Mouse (Mus musculus) central nervous system, embryonic 18 days (tissue): Measurements from ENCODE around the gene Cops4. TPM values are rescaled to one million over a fixed set of nuclear protein-coding genes. Genes with fewer than 3 reads are reported as not detected.

ENCODE experiments used
- polyA plus RNA-seq: library from polyadenylated mRNA; depleted of rRNA; stranded (reverse); fragments of >200 nt; gene quantifications from 2 replicates; pipeline ENCODE4 v1.2.3, GENCODE M21; 2012; rRNA removed

Gene Cops4
- polyA plus RNA-seq = 77.5 and 78.0 TPM in 2 replicates

GRCm38 (mm10) chr5:100518049-100519026, at the start of gene Cops4:
Gene Cops4 (plus strand): TSS chr5:100518309.

GRCm38 (mm10) chr5:100500458-100500961, 17.6 kb upstream of the Cops4 start, which contains the start of gene Lin54:
Gene Lin54 (minus strand): TSS chr5:100500639.

GRCm38 (mm10) chr5:100572069-100572468, 54.0 kb downstream of the Cops4 start, which contains the start of gene Plac8:
Gene Plac8 (minus strand): TSS chr5:100572245.

Other genes starting within 250 kb of the Cops4 start
- gene Sec31a, start 102.1 kb upstream of the Cops4 start, polyA plus RNA-seq = 87.4 and 110 TPM in 2 replicates
- gene Lin54, start 17.7 kb upstream of the Cops4 start, polyA plus RNA-seq = 6.7 and 6.8 TPM in 2 replicates
- 1.9 and 4.8 TPM in 2 replicates for gene Plac8, start 53.9 kb downstream of the Cops4 start, polyA plus RNA-seq
- 83.5 and 88.4 TPM in 2 replicates for gene Coq2, start 156.8 kb downstream of the Cops4 start, polyA plus RNA-seq
- 0.38 and 0.47 TPM in 2 replicates for gene Hpse, start 201.4 kb downstream of the Cops4 start, polyA plus RNA-seq